In the genomic region with DNA sequence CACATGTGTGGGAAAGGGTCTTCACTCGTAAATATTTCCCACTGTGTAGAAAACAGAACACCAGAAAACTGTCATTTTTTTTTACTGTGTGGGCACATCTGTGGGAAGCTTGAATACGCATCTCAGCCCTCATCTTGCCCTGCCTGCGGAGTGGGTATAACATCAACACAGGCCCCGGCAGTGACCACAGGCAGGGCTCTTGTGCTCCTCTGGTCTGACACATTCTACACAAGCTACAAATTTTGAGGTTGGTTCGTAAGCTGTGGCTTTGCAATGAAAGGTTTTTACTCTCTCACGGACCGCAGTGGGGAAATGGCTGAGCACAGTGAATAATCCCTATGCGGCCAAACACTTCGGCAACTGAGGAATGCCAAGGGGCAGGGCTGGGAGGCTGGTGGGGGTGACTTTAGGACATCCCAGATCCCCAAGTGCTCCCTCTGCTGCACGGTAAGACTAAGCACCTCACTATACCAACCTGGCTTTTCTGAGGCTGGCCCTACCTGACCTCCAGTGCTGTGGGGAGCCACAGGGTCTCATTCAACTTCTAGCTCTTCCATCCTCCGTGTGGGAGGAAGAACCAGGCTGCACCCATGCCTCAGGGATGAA, we compare ENCODE assay signal across 25 mouse cellular contexts.
DNase-seq lines count a peak whose midpoint lies in the region; ATAC-seq and TF ChIP-seq lines count a peak whose summit lies in the region.
"Had no signal": no experiment of that assay in that cellular context is flagged by ENCODE, and none has a peak within 500 bp of the region (broad histone marks: within the 10 kb centered on the region; RNA-seq: fewer than 3 reads in every experiment).

No protein-coding gene starts in this region.

- H3K9ac ChIP-seq in limb, embryonic 12.5 days (replicated peaks), result no peak overlapping the region
- H3K9ac ChIP-seq in midbrain, embryonic 16.5 days (ENCODE audit: low read depth, low read length), result no peak overlapping the region
- H3K9ac ChIP-seq in intestine, postnatal 0 days (ENCODE audit: low read depth, low read length), result no peak overlapping the region
- H3K9ac ChIP-seq: forebrain, postnatal 0 days; kidney, embryonic 15.5 days; limb, embryonic 15.5 days; liver, embryonic 14.5 days; neural tube, embryonic 15.5 days had no signal

- DNase-seq in heart, embryonic 10.5 days (ENCODE audit: low spot score), result no peak
- no peak for DNase-seq in heart, adult 8-10 months (ENCODE audit: low spot score)
- peak; percentile 51 for DNase-seq in ZHBTc4 (ENCODE audit: low read depth, low spot score)
- no peak for DNase-seq in embryo, embryonic 10 days (ENCODE audit: low spot score)
- DNase-seq: adrenal gland, postnatal 14 days; B cell, adult 2 months; cerebellum, adult 2 months; embryo, embryonic 11 days; forebrain, postnatal 0 days; gastrocnemius, postnatal 36 days; kidney, postnatal 4 days; thymus, postnatal 14 days had no signal

- no peaks in the 10 kb centered on the region for H3K36me3 ChIP-seq in heart, embryonic 10.5 days
- no peaks in the 10 kb centered on the region for H3K36me3 ChIP-seq in limb, embryonic 12.5 days
- no peaks in the 10 kb centered on the region for H3K36me3 ChIP-seq in midbrain, embryonic 16.5 days (ENCODE audit: control insufficient read depth, insufficient read depth, low read length)
- no peaks in the 10 kb centered on the region for H3K36me3 ChIP-seq in intestine, postnatal 0 days (ENCODE audit: control insufficient read depth, insufficient read depth)
- H3K36me3 ChIP-seq: kidney, embryonic 15.5 days; limb, embryonic 15.5 days; midbrain, embryonic 10.5 days; neural tube, embryonic 15.5 days had no signal

- H3K27me3 ChIP-seq in heart, embryonic 10.5 days (ENCODE audit: insufficient read depth, poor library complexity, severe bottlenecking), result peaks cover 12% of the 10 kb centered on the region; the same call in 1 of the 2 replicates
- H3K27me3 ChIP-seq in limb, embryonic 12.5 days, result peaks cover 21% of the 10 kb centered on the region
- H3K27me3 ChIP-seq in midbrain, embryonic 16.5 days (ENCODE audit: control insufficient read depth, insufficient read depth, low read depth, low read length), result no peaks in the 10 kb centered on the region; the same call in 1 of the 2 replicates
- no peaks in the 10 kb centered on the region for H3K27me3 ChIP-seq in intestine, postnatal 0 days (replicated peaks; ENCODE audit: control insufficient read depth, insufficient read depth, low read length)
- H3K27me3 ChIP-seq: CH12.LX had no signal

- WGBS in heart, embryonic 10.5 days, result 66% methylated on average over 11 of the region's 11 CpGs
- 63% methylated on average over 11 of the region's 11 CpGs for WGBS in limb, embryonic 12.5 days
- 60% methylated on average over 11 of the region's 11 CpGs for WGBS in midbrain, embryonic 16.5 days
- WGBS in intestine, postnatal 0 days, result 70% methylated on average over 11 of the region's 11 CpGs

- H3K4me2 ChIP-seq in limb, embryonic 12.5 days, result no peak overlapping the region
- H3K4me2 ChIP-seq in midbrain, embryonic 16.5 days (ENCODE audit: low read length), result no peak overlapping the region
- H3K4me2 ChIP-seq in intestine, postnatal 0 days (replicated peaks; ENCODE audit: low read depth), result no peak overlapping the region
- H3K4me2 ChIP-seq: heart, embryonic 11.5 days; kidney, embryonic 15.5 days; limb, embryonic 15.5 days; neural tube, embryonic 15.5 days had no signal

- peak overlapping the region; percentile 3; the same call in 1 of the 2 replicates for H3K27ac ChIP-seq in heart, embryonic 10.5 days
- peak overlapping the region; percentile 12; the same call in 1 of the 2 replicates for H3K27ac ChIP-seq in limb, embryonic 12.5 days
- no peak overlapping the region for H3K27ac ChIP-seq in midbrain, embryonic 16.5 days (ENCODE audit: low read length)
- no peak overlapping the region for H3K27ac ChIP-seq in intestine, postnatal 0 days (ENCODE audit: low read depth, low read length)
- H3K27ac ChIP-seq: hindbrain, postnatal 0 days; kidney, embryonic 15.5 days; limb, embryonic 15.5 days; liver, embryonic 14.5 days; macrophage; neural tube, embryonic 15.5 days had no signal

- no peak for TF ChIP-seq CTCF in intestine, postnatal 0 days (IDR thresholded peaks at IDR 0.05; ENCODE audit: low read depth)

- H3K9me3 ChIP-seq in heart, embryonic 10.5 days, result no peaks in the 10 kb centered on the region
- H3K9me3 ChIP-seq in limb, embryonic 12.5 days, result no peaks in the 10 kb centered on the region
- H3K9me3 ChIP-seq in midbrain, embryonic 16.5 days (replicated peaks; ENCODE audit: control insufficient read depth, low read length, poor library complexity, severe bottlenecking), result no peaks in the 10 kb centered on the region
- H3K9me3 ChIP-seq in intestine, postnatal 0 days (ENCODE audit: control insufficient read depth), result no peaks in the 10 kb centered on the region
- H3K9me3 ChIP-seq: kidney, embryonic 15.5 days; limb, embryonic 15.5 days; midbrain, embryonic 10.5 days; neural tube, embryonic 15.5 days had no signal

- ATAC-seq in limb, embryonic 12.5 days (ENCODE audit: insufficient number of reproducible peaks, insufficient read depth, low FRiP score, low TSS enrichment, low read depth), result no peak
- no peak for ATAC-seq in midbrain, embryonic 16.5 days
- no peak for ATAC-seq in intestine, postnatal 0 days
- ATAC-seq: forebrain, postnatal 0 days; hindbrain, postnatal 0 days; intestine, embryonic 16.5 days had no signal

- peaks cover 43% of the 10 kb centered on the region for H3K4me1 ChIP-seq in heart, embryonic 10.5 days
- peaks cover 36% of the 10 kb centered on the region for H3K4me1 ChIP-seq in limb, embryonic 12.5 days (replicated peaks)
- H3K4me1 ChIP-seq in midbrain, embryonic 16.5 days (ENCODE audit: control insufficient read depth, insufficient read depth, low read length), result peaks cover 9% of the 10 kb centered on the region; the same call in 1 of the 2 replicates
- no peaks in the 10 kb centered on the region for H3K4me1 ChIP-seq in intestine, postnatal 0 days (replicated peaks; ENCODE audit: control insufficient read depth, insufficient read depth, low read length)

- H3K4me3 ChIP-seq in heart, embryonic 10.5 days, result no peak overlapping the region
- H3K4me3 ChIP-seq in limb, embryonic 12.5 days (replicated peaks), result no peak overlapping the region
- H3K4me3 ChIP-seq in midbrain, embryonic 16.5 days (ENCODE audit: low read depth, low read length), result no peak overlapping the region
- no peak overlapping the region for H3K4me3 ChIP-seq in intestine, postnatal 0 days (ENCODE audit: low read depth, low read length)
- H3K4me3 ChIP-seq: kidney, embryonic 15.5 days; limb, embryonic 15.5 days; midbrain, embryonic 10.5 days; neural tube, embryonic 15.5 days had no signal

Comparison
In these comparisons a context has a peak if more than half of its experiments do, and no peak if none do; other contexts are left out.
1. H3K27ac ChIP-seq: peak in heart, embryonic 10.5 days (single experiment) and limb, embryonic 12.5 days (single experiment); none in midbrain, embryonic 16.5 days (single experiment) and intestine, postnatal 0 days (single experiment).